Mouse (Mus musculus) left cerebral cortex, postnatal 4 days (tissue): ENCODE data around the gene Fscn2. TPM values are rescaled to one million over a fixed set of nuclear protein-coding genes. Genes with fewer than 3 reads are reported as not detected.

Source experiments
- DNase-seq: peaks from one replicate; pipeline ENCODE4 v3.0.0-alpha.2; 2022
- intact Hi-C: fragments of 180-260 bp; cut with DNase I; formaldehyde crosslinking; loops from one replicate; pipeline ENCODE4 v1.15.1; 2025
- total RNA-seq, 2 experiments: library from RNA; stranded (reverse); gene quantifications; 2 replicates each; pipeline ENCODE4 v1.2.3; 2021

Fscn2 gene
- total RNA-seq, 2 experiments from 2014 or later: 0.42 to 0.44 TPM

- intact Hi-C loops: no loop called here
- DNase-seq: no peak
Observed at GRCm38 (mm10) chr11:120356900-120357299, 4.4 kb upstream of the Fscn2 start.

- peak; percentile 89 for DNase-seq
- intact Hi-C loops: no loop called here
Observed at GRCm38 (mm10) chr11:120357791-120358401, 3.4 kb upstream of the Fscn2 start.

- intact Hi-C loops: no loop called here
Observed at GRCm38 (mm10) chr11:120359391-120359790, 1.9 kb upstream of the Fscn2 start.

GRCm38 (mm10) chr11:120360062-120360461 is 1.3 kb upstream of the Fscn2 start:
- peak; percentile 48 for DNase-seq
- intact Hi-C loops: no loop called here

More at GRCm38 (mm10) chr11:120359391-120359790, 1.9 kb upstream of the Fscn2 start:
- peak; percentile 74 for DNase-seq

GRCm38 (mm10) chr11:120360755-120361154 is 579 bp upstream of the Fscn2 start:
- DNase-seq: no peak
- intact Hi-C loops: no loop called here

- intact Hi-C loops: no loop called here
- DNase-seq: no peak
Observed at GRCm38 (mm10) chr11:120362891-120363290, 1.6 kb downstream of the Fscn2 start.

- DNase-seq: no peak
- intact Hi-C loops: no loop called here
Observed at GRCm38 (mm10) chr11:120366443-120367027, 5.2 kb downstream of the Fscn2 start.

GRCm38 (mm10) chr11:120369656-120370055 is 8.3 kb downstream of the Fscn2 start:
- peak; percentile 68 for DNase-seq
- intact Hi-C loops: no loop called here

GRCm38 (mm10) chr11:120373025-120373424 is 11.7 kb downstream of the Fscn2 start:
- DNase-seq: no peak
- intact Hi-C loops: no loop called here

- intact Hi-C loops: no loop called here
- DNase-seq: no peak
Observed at GRCm38 (mm10) chr11:120373820-120374586, 12.7 kb downstream of the Fscn2 start.

GRCm38 (mm10) chr11:120375324-120375723 is 14.0 kb downstream of the Fscn2 start:
- intact Hi-C loops: no loop called here
- no peak for DNase-seq

- intact Hi-C loops: no loop called here
- no peak for DNase-seq
Observed at GRCm38 (mm10) chr11:120376302-120377160, 15.2 kb downstream of the Fscn2 start.

- intact Hi-C loops: no loop called here
- no peak for DNase-seq
Observed at GRCm38 (mm10) chr11:120377337-120377736, 16.0 kb downstream of the Fscn2 start.

GRCm38 (mm10) chr11:120378031-120378610 is 16.8 kb downstream of the Fscn2 start:
- peak; percentile 58 for DNase-seq
- intact Hi-C loops: no loop called here

- DNase-seq: peak; percentile 91
- intact Hi-C loops: no loop called here
Observed at GRCm38 (mm10) chr11:120378611-120379540, 17.5 kb downstream of the Fscn2 start, which contains the start of gene Faap100. Gene Faap100 (minus strand): TSS chr11:120378764.

- DNase-seq: no peak
- intact Hi-C loops: no loop called here
Observed at GRCm38 (mm10) chr11:120380271-120380670, 18.9 kb downstream of the Fscn2 start.

- intact Hi-C loops: no loop called here
- DNase-seq: no peak
Observed at GRCm38 (mm10) chr11:120381157-120381556, 19.8 kb downstream of the Fscn2 start.

GRCm38 (mm10) chr11:120382509-120382908 is 21.2 kb downstream of the Fscn2 start:
- no peak for DNase-seq
- intact Hi-C loops: no loop called here

GRCm38 (mm10) chr11:120386632-120387031 is 25.3 kb downstream of the Fscn2 start:
- no peak for DNase-seq
- intact Hi-C loops: no loop called here
